Mouse (Mus musculus) heart, postnatal 36 days (tissue): ENCODE data around the gene Tbc1d14. TPM values are rescaled to one million over a fixed set of nuclear protein-coding genes. Genes with fewer than 3 reads are reported as not detected.

Experiments used
- DNase-seq, 2 experiments: peaks; one replicate each; pipeline ENCODE4 v3.0.0; 2021 to 2022
- intact Hi-C: fragments of 180-260 bp; cut with DNase I; formaldehyde crosslinking; loops from one replicate; pipeline ENCODE4 v1.15.1; 2025
- total RNA-seq, 2 experiments: library from RNA; stranded (reverse); gene quantifications; 2 replicates each; pipeline ENCODE4 v1.2.3; 2021

Tbc1d14 gene
- total RNA-seq, 2 experiments from 2014 or later: 13.7 to 14.2 TPM

- no peak for DNase-seq
- intact Hi-C loops: no loop called here
Observed at GRCm38 (mm10) chr5:36523219-36523703, 69.8 kb downstream of the Tbc1d14 start.

GRCm38 (mm10) chr5:36522782-36523181 lies 70.3 kb downstream of the Tbc1d14 start:
- DNase-seq: no peak
- intact Hi-C loops: no loop called here

GRCm38 (mm10) chr5:36519751-36520150 lies 73.3 kb downstream of the Tbc1d14 start:
- no peak for DNase-seq

GRCm38 (mm10) chr5:36517596-36517995 lies 75.5 kb downstream of the Tbc1d14 start:
- intact Hi-C loops: no loop called here

More at GRCm38 (mm10) chr5:36519751-36520150, 73.3 kb downstream of the Tbc1d14 start:
- intact Hi-C loops: no loop called here

GRCm38 (mm10) chr5:36515558-36515957 lies 77.5 kb downstream of the Tbc1d14 start:
- no peak for DNase-seq
- intact Hi-C loops: no loop called here

More at GRCm38 (mm10) chr5:36517596-36517995, 75.5 kb downstream of the Tbc1d14 start:
- DNase-seq: no peak

GRCm38 (mm10) chr5:36515126-36515525 lies 78.0 kb downstream of the Tbc1d14 start:
- intact Hi-C loops: no loop called here
- DNase-seq: no peak

- no peak for DNase-seq
- intact Hi-C loops: no loop called here
Observed at GRCm38 (mm10) chr5:36510956-36511355, 82.1 kb downstream of the Tbc1d14 start.

- no peak for DNase-seq
Observed at GRCm38 (mm10) chr5:36508351-36508750, 84.7 kb downstream of the Tbc1d14 start.

GRCm38 (mm10) chr5:36505643-36506042 lies 87.4 kb downstream of the Tbc1d14 start:
- no peak for DNase-seq
- intact Hi-C loops: no loop called here

More at GRCm38 (mm10) chr5:36508351-36508750, 84.7 kb downstream of the Tbc1d14 start:
- intact Hi-C loops: no loop called here

- DNase-seq: no peak
- intact Hi-C loops: no loop called here
Observed at GRCm38 (mm10) chr5:36505235-36505634, 87.8 kb downstream of the Tbc1d14 start.

- intact Hi-C loops: no loop called here
- no peak for DNase-seq
Observed at GRCm38 (mm10) chr5:36494709-36495108, 98.4 kb downstream of the Tbc1d14 start.

- intact Hi-C loops: no loop called here
- DNase-seq: no peak
Observed at GRCm38 (mm10) chr5:36493919-36494318, 99.2 kb downstream of the Tbc1d14 start.

- peak in 1 of 2 experiments; percentile 51 for DNase-seq
- intact Hi-C loops: loop anchor here (1.0 kb wide), 1 partner anchor 27 kb away; no protein-coding TSS in a partner anchor
Observed at GRCm38 (mm10) chr5:36489225-36489624, 103.9 kb downstream of the Tbc1d14 start.

GRCm38 (mm10) chr5:36485306-36485705 lies 107.8 kb downstream of the Tbc1d14 start:
- DNase-seq: no peak
- intact Hi-C loops: no loop called here

- intact Hi-C loops: no loop called here
- peak; percentile 95 to 96 for DNase-seq
Observed at GRCm38 (mm10) chr5:36484171-36484990, 108.7 kb downstream of the Tbc1d14 start, which contains the start of the genes Tada2b and Ccdc96. Gene Tada2b (minus strand): TSS chr5:36484285. Gene Ccdc96 (plus strand): TSS chr5:36484588.

GRCm38 (mm10) chr5:36483203-36484101 lies 109.6 kb downstream of the Tbc1d14 start:
- peak; percentile 44 to 69 for DNase-seq
- intact Hi-C loops: loop anchor here (2.0 kb wide), 1 partner anchor 15 kb away; no protein-coding TSS in a partner anchor

- intact Hi-C loops: no loop called here
- no peak for DNase-seq
Observed at GRCm38 (mm10) chr5:36481114-36481513, 112.0 kb downstream of the Tbc1d14 start.

- intact Hi-C loops: no loop called here
- no peak for DNase-seq
Observed at GRCm38 (mm10) chr5:36480398-36480797, 112.7 kb downstream of the Tbc1d14 start.

- DNase-seq: no peak
- intact Hi-C loops: no loop called here
Observed at GRCm38 (mm10) chr5:36479735-36480134, 113.3 kb downstream of the Tbc1d14 start.

GRCm38 (mm10) chr5:36478540-36479420 lies 114.3 kb downstream of the Tbc1d14 start:
- intact Hi-C loops: no loop called here
- DNase-seq: no peak
